Mouse (Mus musculus): ENCODE results near the gene Ubxn1. TPM values are rescaled to one million over a fixed set of nuclear protein-coding genes. Genes with fewer than 3 reads are reported as not detected.

The Ubxn1 gene
- polyA plus RNA-seq (2021; fragmentation: Nextera tagmentation): 153 and 176 TPM in 2 replicates
- long read RNA-seq, experiment 1, transcript Ubxn1-204 (9 exons, 1,291 nt): major isoform, 169 of 234 reads
- long read RNA-seq, experiment 1, transcript Ubxn1-202 (10 exons, 1,033 nt): minor isoform, 26 of 234 reads
- long read RNA-seq, experiment 1, transcript Ubxn1-201 (8 exons, 1,127 nt): minor isoform, 14 of 234 reads
- long read RNA-seq, experiment 1, partial matches to known transcripts: 21 of 234 reads
- long read RNA-seq, experiment 1, other reads (novel, unspliced or antisense): 4 of 234 reads
- long read RNA-seq, experiment 2, transcript Ubxn1-202 (10 exons, 1,033 nt): minor isoform, 11 of 152 reads
- long read RNA-seq, experiment 2, transcript Ubxn1-204 (9 exons, 1,291 nt): major isoform, 113 of 152 reads
- long read RNA-seq, experiment 2, transcript Ubxn1-201 (8 exons, 1,127 nt): minor isoform, 24 of 152 reads
- long read RNA-seq, experiment 2, partial matches to known transcripts: 1 of 152 reads
- long read RNA-seq, experiment 2, other reads (novel, unspliced or antisense): 3 of 152 reads

GRCm38 (mm10) chr19:8871267-8872186 lies at the start of gene Ubxn1:
Gene Ubxn1 (plus strand): TSS chr19:8871496.

GRCm38 (mm10) chr19:8829660-8830059 lies 41.6 kb upstream of the Ubxn1 start, which contains the start of gene AC129217.1:
Gene AC129217.1 (plus strand): TSS chr19:8829773.

GRCm38 (mm10) chr19:8837251-8837791 lies 34.0 kb upstream of the Ubxn1 start, which contains the start of gene Bscl2:
Gene Bscl2 (plus strand): TSS chr19:8837467.

GRCm38 (mm10) chr19:8839103-8839907 lies 32.0 kb upstream of the Ubxn1 start, which contains the start of gene Gng3:
Gene Gng3 (minus strand): TSS chr19:8839194.

GRCm38 (mm10) chr19:8850402-8850901 lies 20.8 kb upstream of the Ubxn1 start, which contains the start of gene Lrrn4cl:
Gene Lrrn4cl (plus strand): TSS chr19:8850768.

GRCm38 (mm10) chr19:8880311-8881033 lies 9.2 kb downstream of the Ubxn1 start, which contains the start of gene Uqcc3:
Gene Uqcc3 (minus strand): TSS chr19:8880923.

GRCm38 (mm10) chr19:8883616-8884015 lies 12.3 kb downstream of the Ubxn1 start, which contains the start of the genes Lbhd1 and Gm49403:
Gene Lbhd1 (plus strand): TSS chr19:8883732.
Gene Gm49403 (plus strand): TSS chr19:8883930.

GRCm38 (mm10) chr19:8888511-8889385 lies 17.5 kb downstream of the Ubxn1 start, which contains the start of the genes 1810009A15Rik and Gm49416:
Gene 1810009A15Rik (plus strand): TSS chr19:8888853.
Gene Gm49416 (plus strand): TSS chr19:8888926.

GRCm38 (mm10) chr19:8892829-8893766 lies 21.8 kb downstream of the Ubxn1 start, which contains the start of gene Ints5:
Gene Ints5 (plus strand): TSS chr19:8893005.

GRCm38 (mm10) chr19:8897865-8898495 lies 26.7 kb downstream of the Ubxn1 start, which contains the start of gene Ganab:
Gene Ganab (plus strand): TSS chr19:8898071.

GRCm38 (mm10) chr19:8920073-8920736 lies 48.9 kb downstream of the Ubxn1 start, which contains the start of gene B3gat3:
Gene B3gat3 (plus strand): TSS chr19:8920374.

Small RNA genes lying within 50 kb of the gene (microRNA-seq; reads per million reads assigned to microRNA genes)
- gene Mir5136: not detected

Other genes starting within 250 kb of the Ubxn1 start
- gene Chrm1, start 207.7 kb upstream of the Ubxn1 start, polyA plus RNA-seq (2021; fragmentation: Nextera tagmentation): 58.8 and 86.9 TPM in 2 replicates
- gene Slc3a2, start 148.1 kb upstream of the Ubxn1 start, polyA plus RNA-seq (2021; fragmentation: Nextera tagmentation): 194 and 203 TPM in 2 replicates
- gene Wdr74, start 135.7 kb upstream of the Ubxn1 start, polyA plus RNA-seq (2021; fragmentation: Nextera tagmentation): 60.1 and 61.7 TPM in 2 replicates
- 0.38 TPM in 1 of 2 replicates, not detected in the other for gene 1700092M07Rik, start 130.8 kb upstream of the Ubxn1 start, polyA plus RNA-seq (2021; fragmentation: Nextera tagmentation)
- gene Stx5a, start 130.1 kb upstream of the Ubxn1 start, polyA plus RNA-seq (2021; fragmentation: Nextera tagmentation): 27.4 and 27.8 TPM in 2 replicates
- 29.6 and 30.3 TPM in 2 replicates for gene Nxf1, start 114.4 kb upstream of the Ubxn1 start, polyA plus RNA-seq (2021; fragmentation: Nextera tagmentation)
- gene Tmem223, start 100.5 kb upstream of the Ubxn1 start, polyA plus RNA-seq (2021; fragmentation: Nextera tagmentation): 260 and 276 TPM in 2 replicates
- 34.5 and 40.0 TPM in 2 replicates for gene Tmem179b, start 97.0 kb upstream of the Ubxn1 start, polyA plus RNA-seq (2021; fragmentation: Nextera tagmentation)
- 14.4 and 16.9 TPM in 2 replicates for gene Taf6l, start 85.1 kb upstream of the Ubxn1 start, polyA plus RNA-seq (2021; fragmentation: Nextera tagmentation)
- gene Polr2g, start 72.9 kb upstream of the Ubxn1 start, polyA plus RNA-seq (2021; fragmentation: Nextera tagmentation): 237 and 259 TPM in 2 replicates
- gene Zbtb3, start 68.9 kb upstream of the Ubxn1 start, polyA plus RNA-seq (2021; fragmentation: Nextera tagmentation): 1.8 and 2.2 TPM in 2 replicates
- 16.3 and 23.9 TPM in 2 replicates for gene Ttc9c, start 52.2 kb upstream of the Ubxn1 start, polyA plus RNA-seq (2021; fragmentation: Nextera tagmentation)
- gene Hnrnpul2, start 51.5 kb upstream of the Ubxn1 start, polyA plus RNA-seq (2021; fragmentation: Nextera tagmentation): 6.1 and 6.8 TPM in 2 replicates
- not detected in 2 replicates for gene AC129217.1, start 41.7 kb upstream of the Ubxn1 start, polyA plus RNA-seq (2021; fragmentation: Nextera tagmentation)
- 90.2 and 97.4 TPM in 2 replicates for gene Bscl2, start 34.0 kb upstream of the Ubxn1 start, polyA plus RNA-seq (2021; fragmentation: Nextera tagmentation)
- gene Gng3, start 32.3 kb upstream of the Ubxn1 start, polyA plus RNA-seq (2021; fragmentation: Nextera tagmentation): 238 and 326 TPM in 2 replicates
- 0.16 and 0.25 TPM in 2 replicates for gene Lrrn4cl, start 20.7 kb upstream of the Ubxn1 start, polyA plus RNA-seq (2021; fragmentation: Nextera tagmentation)
- gene Uqcc3, start 9.4 kb downstream of the Ubxn1 start, polyA plus RNA-seq (2021; fragmentation: Nextera tagmentation): 71.6 and 77.0 TPM in 2 replicates
- gene Lbhd1, start 12.2 kb downstream of the Ubxn1 start, polyA plus RNA-seq (2021; fragmentation: Nextera tagmentation): 3.7 and 5.7 TPM in 2 replicates
- gene Gm49403, start 12.4 kb downstream of the Ubxn1 start, polyA plus RNA-seq (2021; fragmentation: Nextera tagmentation): not detected in 2 replicates
- 77.9 and 90.8 TPM in 2 replicates for gene 1810009A15Rik, start 17.4 kb downstream of the Ubxn1 start, polyA plus RNA-seq (2021; fragmentation: Nextera tagmentation)
- gene Gm49416, start 17.4 kb downstream of the Ubxn1 start, polyA plus RNA-seq (2021; fragmentation: Nextera tagmentation): 4.9 and 10.5 TPM in 2 replicates
- gene Ints5, start 21.5 kb downstream of the Ubxn1 start, polyA plus RNA-seq (2021; fragmentation: Nextera tagmentation): 6.6 and 8.1 TPM in 2 replicates
- gene Ganab, start 26.6 kb downstream of the Ubxn1 start, polyA plus RNA-seq (2021; fragmentation: Nextera tagmentation): 20.4 and 22.5 TPM in 2 replicates
- gene B3gat3, start 48.9 kb downstream of the Ubxn1 start, polyA plus RNA-seq (2021; fragmentation: Nextera tagmentation): 45.2 and 47.5 TPM in 2 replicates
- 5.4 and 6.3 TPM in 2 replicates for gene Rom1, start 57.9 kb downstream of the Ubxn1 start, polyA plus RNA-seq (2021; fragmentation: Nextera tagmentation)
- 3.5 and 4.0 TPM in 2 replicates for gene Eml3, start 58.1 kb downstream of the Ubxn1 start, polyA plus RNA-seq (2021; fragmentation: Nextera tagmentation)
- 22.3 and 23.3 TPM in 2 replicates for gene Mta2, start 70.4 kb downstream of the Ubxn1 start, polyA plus RNA-seq (2021; fragmentation: Nextera tagmentation)
- 10.4 and 11.1 TPM in 2 replicates for gene Tut1, start 82.4 kb downstream of the Ubxn1 start, polyA plus RNA-seq (2021; fragmentation: Nextera tagmentation)
- gene Eef1g, start 95.5 kb downstream of the Ubxn1 start, polyA plus RNA-seq (2021; fragmentation: Nextera tagmentation): 400 and 450 TPM in 2 replicates
- 5.6 and 7.2 TPM in 2 replicates for gene Ahnak, start 117.8 kb downstream of the Ubxn1 start, polyA plus RNA-seq (2021; fragmentation: Nextera tagmentation)
- not detected in 2 replicates for gene Scgb1a1, start 216.5 kb downstream of the Ubxn1 start, polyA plus RNA-seq (2021; fragmentation: Nextera tagmentation)

Data from layer of hippocampus, adult 6 months (tissue).